Mouse (Mus musculus) CH12.LX (cell line): Measurements from ENCODE around the gene Gsap.

Experiments
- BHLHE40 ChIP-seq: IDR thresholded peaks from 2 replicates; pipeline ENCODE4 v1.6.1; 2011; ENCODE audit warnings: mild to moderate bottlenecking, low read depth, low read length, improper control_type of control experiment
- CTCF ChIP-seq, 2 experiments: IDR thresholded peaks in 1 of 2; conservative IDR thresholded peaks in 1 of 2; 2 replicates each; pipeline ENCODE4 v1.5.1; 2011 to 2012; ENCODE audit warnings: low read depth in 2 of 2, low read length in 2 of 2, improper control_type of control experiment in 1 of 2, inconsistent platforms in 1 of 2, mild to moderate bottlenecking in 1 of 2, moderate library complexity in 1 of 2
- EP300 ChIP-seq: IDR thresholded peaks from 2 replicates; pipeline ENCODE4 v1.6.1; 2011; ENCODE audit warnings: low read length, improper control_type of control experiment
- GABPA ChIP-seq: IDR thresholded peaks from 2 replicates; pipeline ENCODE4 v1.6.1; 2012; ENCODE audit warnings: low read depth, low read length, improper control_type of control experiment, inconsistent platforms; ENCODE audit not compliant: insufficient replicate concordance
- IRF4 ChIP-seq: IDR thresholded peaks from 2 replicates; pipeline ENCODE4 v1.6.1; 2014; ENCODE audit warnings: low read depth, mild to moderate bottlenecking, inconsistent platforms, low read length, improper control_type of control experiment
- NELFE ChIP-seq: IDR thresholded peaks from 2 replicates; pipeline ENCODE4 v1.6.1; 2011; ENCODE audit warnings: low read depth, low read length, improper control_type of control experiment
- POLR2A ChIP-seq: IDR thresholded peaks from 2 replicates; pipeline ENCODE4 v1.6.1; 2011; ENCODE audit warnings: low read depth, mild to moderate bottlenecking, improper control_type of control experiment, low read length
- RAD21 ChIP-seq: IDR thresholded peaks from 2 replicates; pipeline ENCODE4 v1.6.1; 2011; ENCODE audit warnings: low read depth, mild to moderate bottlenecking, low read length, improper control_type of control experiment, moderate library complexity
- UBTF ChIP-seq: IDR thresholded peaks from 2 replicates; pipeline ENCODE4 v1.6.1; 2012; ENCODE audit warnings: low read depth, mild to moderate bottlenecking, inconsistent platforms, low read length, improper control_type of control experiment, moderate library complexity
- ZKSCAN1 ChIP-seq: IDR thresholded peaks from 2 replicates; pipeline ENCODE4 v1.6.1; 2012; ENCODE audit warnings: low read depth, inconsistent platforms, low read length, improper control_type of control experiment, borderline replicate concordance
- ZNF384 ChIP-seq: IDR thresholded peaks from 2 replicates; pipeline ENCODE4 v1.6.1; 2012; ENCODE audit warnings: low read depth, low read length, improper control_type of control experiment, inconsistent platforms

GRCm38 (mm10) chr5:21171336-21171735, 14.7 kb upstream of the Gsap start:
- no peak for TF ChIP-seq EP300
- TF ChIP-seq CTCF (conservative IDR thresholded peaks at IDR 0.05 in 1 of 2, IDR thresholded peaks at IDR 0.05 in 1 of 2; ENCODE audit: low read depth in 2 of 2, low read length in 2 of 2) = no peak
- no peak for TF ChIP-seq POLR2A
- no peak for TF ChIP-seq BHLHE40
- no peak for TF ChIP-seq NELFE
- TF ChIP-seq ZKSCAN1 = no peak
- TF ChIP-seq RAD21 = no peak
- no peak for TF ChIP-seq ZNF384
- TF ChIP-seq UBTF = no peak
- TF ChIP-seq GABPA = no peak
- TF ChIP-seq IRF4 = no peak
